Mouse (Mus musculus) G1E-ER4 (cell line): Measurements from ENCODE around the gene Enpep. TPM values are rescaled to one million over a fixed set of nuclear protein-coding genes. Genes with fewer than 3 reads are reported as not detected.

Experiments
- GATA1 ChIP-seq: IDR thresholded peaks from one replicate; pipeline ENCODE4 v1.8.0; 2012; ENCODE audit warnings: low read length, inconsistent platforms
- polyA plus RNA-seq: library from polyadenylated mRNA; stranded (reverse); fragments of >175 nt; gene quantifications from 2 replicates; pipeline ENCODE4 v1.2.3, GENCODE M21; 2012

Enpep gene
- polyA plus RNA-seq, 1 experiment: not detected

DNA sequence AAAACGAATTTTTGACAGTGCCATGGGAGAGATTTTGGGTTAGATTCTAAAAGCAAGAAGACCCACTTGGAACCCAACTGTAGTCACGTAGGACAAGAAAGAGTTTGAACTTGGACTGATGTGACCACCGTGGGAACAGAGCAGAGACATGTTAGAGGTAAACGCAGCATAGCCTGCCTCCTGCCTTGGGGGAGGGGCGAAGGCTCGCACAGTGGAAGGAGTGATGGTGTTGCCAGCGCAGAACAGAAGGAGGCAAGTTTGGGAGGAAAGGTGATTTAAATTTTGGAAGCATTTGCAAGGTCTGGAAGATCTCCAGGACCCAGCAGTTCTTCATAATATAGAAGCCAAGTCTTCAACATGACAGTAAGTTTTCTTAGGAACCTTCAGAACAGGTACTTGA lies 46.1 kb downstream of the Enpep start:
- no peak for TF ChIP-seq GATA1

DNA sequence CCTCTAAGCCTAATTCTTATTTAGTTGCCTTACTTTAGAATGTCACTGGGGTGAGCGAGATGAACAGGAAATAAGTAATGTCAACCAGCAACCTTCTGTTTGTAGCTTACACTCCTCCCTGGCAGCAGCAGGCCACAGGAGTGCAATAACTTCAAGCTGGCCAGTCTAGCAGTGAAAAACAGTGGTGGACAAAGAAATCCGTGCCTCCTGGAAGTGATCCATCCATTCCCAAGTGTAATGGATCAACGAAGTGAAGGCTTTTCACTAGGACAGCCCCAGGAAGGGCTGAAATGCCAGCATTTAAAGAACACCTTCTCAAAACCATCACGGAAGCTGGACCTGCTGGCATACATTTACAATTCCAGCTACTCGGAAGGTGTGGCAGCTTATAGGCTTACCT lies 48.2 kb downstream of the Enpep start:
- TF ChIP-seq GATA1: no peak

DNA sequence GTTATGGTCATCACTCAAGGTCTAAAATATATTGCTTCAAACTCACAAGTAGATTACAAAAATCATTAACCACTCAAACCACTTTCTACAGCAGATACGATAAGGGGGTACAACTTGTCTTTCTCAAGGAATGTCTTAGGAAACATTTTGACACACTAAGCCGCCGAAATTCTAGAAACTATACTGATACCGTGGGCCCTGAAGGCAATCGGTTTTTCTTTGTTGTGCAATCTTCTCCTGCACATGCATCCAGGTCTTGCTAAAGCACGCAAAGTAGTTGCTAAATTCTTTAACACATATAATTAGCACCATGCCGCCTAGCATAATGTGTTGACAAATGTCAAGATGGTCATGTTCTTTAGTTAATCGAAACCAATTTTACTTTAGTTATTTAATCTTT lies 53.1 kb downstream of the Enpep start:
- TF ChIP-seq GATA1: no peak

DNA sequence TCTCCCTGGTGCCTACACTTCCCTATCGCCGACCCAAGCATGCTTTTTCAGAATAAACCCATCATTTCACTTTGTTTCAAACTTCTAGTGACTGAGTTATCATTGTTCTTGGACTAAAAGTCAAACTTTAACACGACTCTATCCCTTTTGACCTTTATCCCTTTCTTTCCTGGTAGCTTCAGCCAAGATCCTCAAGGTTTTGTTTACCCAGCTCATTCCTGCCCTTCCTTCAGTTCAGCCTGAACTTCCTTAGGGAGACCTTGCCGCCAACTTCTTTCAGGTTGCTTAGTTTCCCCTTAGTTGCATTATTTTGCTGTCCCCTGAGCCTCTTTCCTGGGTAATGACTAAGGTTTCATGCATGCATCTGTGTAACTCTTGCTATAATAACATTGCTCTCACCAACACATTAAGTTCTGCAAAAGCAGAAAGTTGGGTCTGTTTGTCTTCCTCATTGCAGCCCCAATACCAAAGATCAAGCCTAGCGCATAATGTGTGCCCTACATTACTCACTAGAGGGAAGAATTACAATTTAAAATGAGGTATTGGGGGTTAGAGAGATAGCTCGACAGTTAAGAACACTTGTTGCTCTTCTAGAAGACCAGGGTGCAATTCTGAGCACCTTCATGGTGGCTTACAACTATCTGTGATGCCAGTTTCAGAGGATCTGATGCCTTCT lies 59.2 kb downstream of the Enpep start:
- no peak for TF ChIP-seq GATA1

DNA sequence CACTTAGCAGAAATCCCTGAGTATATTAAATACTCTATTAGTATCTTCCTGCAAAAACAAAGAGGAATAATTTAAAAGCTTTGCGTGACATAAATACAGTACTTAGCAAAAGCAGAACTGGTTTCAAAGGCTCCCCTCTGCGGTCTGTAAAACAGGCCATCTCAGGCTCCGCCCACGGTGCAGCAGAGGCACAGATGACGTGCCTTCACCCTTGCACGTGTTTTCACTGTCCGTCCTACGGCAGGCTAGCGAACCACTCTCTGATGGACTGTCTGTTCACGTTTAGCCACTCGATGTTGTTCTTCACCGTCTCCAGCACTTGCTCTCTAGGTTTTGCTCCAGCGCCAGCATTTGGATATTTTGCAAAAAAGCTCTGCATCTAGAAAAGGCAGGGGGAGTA lies 62.5 kb downstream of the Enpep start:
- no peak for TF ChIP-seq GATA1

DNA sequence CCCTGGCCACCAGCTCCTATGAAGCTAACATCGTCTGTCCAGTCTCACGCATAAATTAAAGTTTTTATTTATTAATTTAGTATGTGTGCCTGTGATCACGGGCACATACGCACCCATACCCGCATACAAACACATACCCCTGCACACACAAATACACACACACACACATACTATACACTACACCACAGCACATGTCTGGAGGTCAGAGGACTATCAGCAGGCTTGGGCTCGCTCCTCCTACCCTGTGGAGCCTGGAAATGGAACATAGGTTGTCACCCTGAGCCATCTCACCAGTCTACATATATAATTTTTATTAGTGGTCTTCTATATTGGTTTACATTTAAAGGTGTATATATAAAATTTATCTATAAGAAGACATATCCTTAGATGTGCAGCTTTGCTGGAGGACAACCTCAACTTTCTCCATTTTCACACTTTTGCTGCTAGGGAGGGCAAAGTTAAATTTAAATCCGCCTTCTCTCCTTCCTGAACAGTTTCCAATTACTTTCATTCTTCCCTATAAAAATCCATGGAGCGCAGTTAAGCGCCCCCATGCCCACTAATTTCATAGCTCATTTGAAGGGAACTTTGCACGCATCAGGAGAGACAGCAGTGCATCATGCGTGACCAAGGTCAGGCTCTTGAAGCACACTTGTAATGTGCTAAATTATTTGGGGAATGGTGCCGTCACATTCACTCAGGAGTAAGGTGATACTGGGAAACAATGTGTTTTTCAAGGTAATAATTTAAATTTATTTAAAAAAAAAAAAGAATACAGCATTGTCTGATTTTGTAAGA lies 63.4 kb downstream of the Enpep start:
- TF ChIP-seq GATA1: no peak

DNA sequence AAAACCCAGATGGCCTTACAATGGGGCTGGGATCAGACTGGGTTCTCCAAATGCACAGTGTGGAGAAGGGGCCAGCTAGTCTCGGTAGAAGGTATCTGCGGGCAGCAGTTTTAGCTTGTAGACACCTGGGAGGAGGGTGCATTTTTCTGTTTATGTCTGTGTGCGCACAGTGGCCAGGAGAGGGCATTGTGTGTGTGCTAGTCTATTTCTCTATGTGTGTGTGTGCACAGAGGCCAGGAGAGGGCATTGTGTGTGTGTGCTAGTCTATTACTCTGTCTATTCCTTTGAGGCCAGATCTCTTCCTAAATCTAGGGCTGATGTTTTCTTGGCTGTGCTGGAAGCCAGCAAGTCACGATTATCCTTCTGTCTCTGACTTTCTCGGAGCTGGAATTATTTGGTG lies 74.0 kb downstream of the Enpep start:
- no peak for TF ChIP-seq GATA1

DNA sequence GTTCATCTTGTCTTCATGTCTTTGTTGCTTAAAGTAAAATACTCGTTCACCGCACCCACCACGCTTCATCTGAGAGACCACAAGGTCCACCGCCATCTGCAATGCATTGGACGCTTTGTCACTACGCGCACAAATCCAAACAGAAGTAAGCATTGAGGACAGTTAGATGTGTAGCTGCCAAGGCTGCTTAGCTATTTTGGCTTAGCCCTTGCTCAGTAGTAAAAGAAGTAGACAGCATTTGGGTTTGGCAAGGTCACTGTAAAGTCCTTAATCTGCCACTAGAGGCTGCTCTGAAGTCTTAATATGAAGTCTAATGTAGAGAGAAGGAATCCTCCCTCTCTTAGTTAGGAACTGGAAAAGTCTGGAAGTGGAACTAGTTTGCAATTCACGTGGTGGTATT lies 75.8 kb downstream of the Enpep start:
- no peak for TF ChIP-seq GATA1

DNA sequence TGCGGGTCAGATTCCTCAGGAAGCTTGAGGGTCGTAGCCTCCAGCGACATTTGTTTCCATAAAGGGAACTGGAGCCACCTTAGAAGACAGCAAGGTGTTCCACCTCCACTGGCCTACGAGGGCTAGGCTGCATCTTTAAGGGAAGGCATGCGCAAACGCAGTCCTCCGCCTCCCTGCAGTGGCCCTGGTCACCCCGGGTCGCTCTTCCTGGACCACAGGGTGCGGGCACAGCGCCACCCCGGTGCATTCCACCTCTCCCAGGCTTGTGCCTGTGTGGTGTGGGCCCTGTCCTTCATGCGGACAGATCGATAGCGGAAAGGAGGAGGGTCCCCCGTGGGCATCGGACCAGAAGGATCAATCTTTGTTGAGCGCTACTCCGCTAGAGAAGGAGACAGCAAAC lies 76.2 kb downstream of the Enpep start:
- no peak for TF ChIP-seq GATA1

DNA sequence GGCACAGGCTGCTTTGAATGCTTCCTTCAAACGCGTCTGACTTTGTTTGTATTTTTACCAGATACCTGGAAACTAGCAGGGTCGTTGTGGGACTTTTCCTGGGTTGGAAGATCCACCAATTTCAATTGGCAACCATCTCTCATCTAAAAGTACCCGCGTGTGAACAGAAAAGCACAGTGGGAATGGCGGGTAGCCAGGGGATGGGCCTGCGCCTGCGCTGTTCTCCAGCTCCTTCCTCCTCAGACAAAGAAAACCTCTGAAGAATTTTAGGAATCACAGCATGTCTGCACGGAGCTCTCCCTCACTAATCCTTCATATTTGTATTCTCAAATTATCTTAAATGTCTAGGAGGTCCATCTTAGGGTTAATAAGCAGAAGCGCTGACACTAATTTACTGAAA lies 78.3 kb downstream of the Enpep start:
- TF ChIP-seq GATA1: no peak

DNA sequence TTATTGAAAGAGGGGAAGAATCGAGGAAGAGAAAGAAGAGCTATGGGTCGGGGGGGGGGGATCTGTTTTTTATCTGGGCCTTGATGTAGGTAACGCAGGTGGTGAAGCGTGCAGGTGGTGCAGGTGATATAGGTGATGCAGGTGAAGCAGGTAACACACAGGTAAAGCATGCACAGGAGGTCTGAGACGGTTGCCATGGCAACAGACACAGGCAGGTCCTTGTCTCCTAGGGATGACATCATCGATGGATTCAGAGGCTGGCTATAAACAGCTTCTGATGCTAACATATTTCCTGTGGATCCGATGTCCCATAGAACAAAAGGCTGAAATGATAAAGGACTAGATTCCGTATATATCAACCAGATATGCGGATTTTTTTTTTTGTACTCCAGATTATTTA lies 81.5 kb downstream of the Enpep start:
- no peak for TF ChIP-seq GATA1

DNA sequence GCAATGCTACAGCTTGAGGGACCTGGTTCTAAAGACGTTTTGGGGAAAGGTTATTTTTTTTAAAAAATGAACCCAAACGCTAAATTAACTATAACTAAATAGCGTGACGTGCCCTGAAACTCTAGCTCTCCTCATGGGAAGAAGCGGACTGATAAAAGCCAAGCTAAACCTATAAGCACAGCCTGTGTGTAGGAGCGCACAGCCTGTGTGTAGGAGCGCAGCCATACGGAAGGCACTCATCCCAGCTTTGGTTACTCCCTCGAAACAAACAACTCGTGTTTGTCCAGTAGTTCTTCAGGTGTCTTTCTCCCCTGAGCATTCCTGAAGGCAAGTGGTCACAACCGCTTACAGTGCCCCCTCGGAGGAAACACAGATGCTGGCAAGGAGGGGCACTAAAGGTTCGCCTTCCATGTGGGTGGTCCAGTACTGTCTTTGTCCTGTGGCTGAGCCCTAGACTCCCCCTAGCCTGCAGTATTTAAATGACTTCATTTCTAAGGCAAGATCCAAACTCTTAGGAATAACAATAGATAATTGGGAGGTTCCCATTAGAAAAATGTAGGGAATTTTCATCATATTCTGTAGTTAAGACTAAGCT lies 93.8 kb downstream of the Enpep start:
- TF ChIP-seq GATA1: no peak

DNA sequence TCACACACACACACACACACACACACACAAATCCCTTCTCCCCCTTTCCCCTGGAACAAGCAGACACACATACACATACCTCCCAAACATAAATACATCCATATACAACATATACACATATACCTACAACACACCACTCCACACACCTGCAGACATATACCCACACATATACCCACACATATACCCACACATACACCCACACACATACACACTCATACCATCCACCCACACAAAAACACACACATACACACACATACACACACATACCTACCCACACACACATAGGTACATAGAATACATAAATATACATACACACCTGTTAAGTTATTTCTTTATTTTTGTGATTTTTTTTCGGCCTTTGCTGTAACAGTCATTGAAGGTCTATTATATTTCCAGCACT lies 94.5 kb downstream of the Enpep start:
- no peak for TF ChIP-seq GATA1

DNA sequence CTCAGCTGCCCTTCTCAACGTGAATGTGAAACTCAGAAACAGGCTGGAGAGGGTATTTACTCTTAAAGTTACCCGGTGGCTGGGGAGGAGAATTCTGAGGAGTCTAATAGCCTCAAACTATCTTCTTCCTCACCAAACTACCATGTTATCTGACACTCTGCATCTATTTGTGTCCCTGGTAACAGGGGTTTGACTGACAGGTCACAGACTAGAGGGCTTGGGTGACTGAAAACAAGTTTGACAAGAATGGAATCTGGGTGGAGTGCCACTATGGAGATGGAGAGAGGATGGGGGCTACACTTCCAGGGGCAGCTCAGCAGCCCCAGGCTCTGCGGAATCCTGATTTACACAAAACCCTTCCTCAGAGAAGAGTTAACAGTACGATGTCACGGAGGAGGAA lies 105.2 kb downstream of the Enpep start:
- no peak for TF ChIP-seq GATA1

DNA sequence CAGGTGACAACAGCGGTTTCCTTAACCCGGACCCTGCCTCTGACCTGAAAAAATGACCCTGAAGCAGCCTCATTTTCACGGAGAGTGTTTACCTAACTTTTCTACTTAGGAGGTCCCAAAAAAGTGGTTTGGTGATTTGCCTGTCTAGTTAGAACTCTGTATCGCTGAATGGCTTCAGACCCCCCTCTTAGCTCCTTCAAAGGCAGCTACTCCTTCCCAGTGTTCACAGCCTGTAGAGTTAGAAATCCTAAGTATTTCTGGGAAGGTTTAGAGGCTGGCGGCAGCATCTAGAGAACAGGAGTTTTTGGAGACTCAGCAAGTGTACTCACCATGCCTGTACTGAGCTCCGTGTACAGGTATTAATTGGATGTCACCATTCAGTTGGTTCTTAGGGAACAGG lies 105.8 kb downstream of the Enpep start:
- no peak for TF ChIP-seq GATA1

DNA sequence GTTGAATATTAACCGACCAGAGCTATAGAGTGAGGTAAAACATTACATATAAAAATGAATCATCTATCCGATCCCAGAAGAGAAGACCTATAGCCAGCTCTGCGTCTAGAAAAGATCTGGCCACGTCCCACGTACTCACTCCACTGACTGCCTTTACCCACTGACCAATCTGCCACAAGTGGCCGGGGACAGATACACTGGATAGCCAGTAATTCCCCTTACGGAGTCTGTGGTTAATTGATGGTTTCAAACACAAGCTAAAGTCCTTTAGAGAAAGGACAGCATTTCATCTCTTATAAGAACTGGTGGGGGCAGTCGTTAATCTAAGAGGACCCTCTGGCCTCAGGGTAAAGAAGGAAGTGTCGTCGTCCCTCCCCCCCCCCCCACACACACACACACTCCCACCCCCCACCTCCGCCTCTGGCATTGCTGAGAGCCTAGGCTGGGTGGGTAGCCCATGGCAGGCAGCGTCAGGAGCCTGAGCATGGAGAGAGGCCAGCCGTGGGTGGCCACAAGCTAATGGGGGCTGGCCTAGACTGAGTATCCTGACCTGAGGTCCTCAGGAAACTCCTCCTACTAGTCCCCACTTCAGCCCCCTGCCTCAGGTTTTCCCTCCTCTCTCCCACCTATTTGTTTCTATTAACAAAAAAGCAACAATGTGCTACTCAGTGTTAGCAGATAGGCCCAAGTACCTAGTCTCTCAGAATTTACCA lies 106.8 kb downstream of the Enpep start:
- TF ChIP-seq GATA1: no peak
